Mouse (Mus musculus) layer of hippocampus, adult 9-11 months (tissue): ENCODE measurements at regions not wholly inside any gene's neighbourhood (a gene's known extent, or its start where the extent isn't known, plus 50 kb on each side); places are given as distances from the start of the nearest gene placed in this dataset.
A peak's percentile ranks its signal among the peaks of the same experiment; 100 is the strongest.
"Not testable (repeated sequence)": the region's sequence is repeated elsewhere in the genome, so short reads cannot be mapped to it uniquely, and the experiment has no call there.

Source experiments
- DNase-seq: peaks from one replicate; pipeline ENCODE4 v3.0.0; 2022

DNA sequence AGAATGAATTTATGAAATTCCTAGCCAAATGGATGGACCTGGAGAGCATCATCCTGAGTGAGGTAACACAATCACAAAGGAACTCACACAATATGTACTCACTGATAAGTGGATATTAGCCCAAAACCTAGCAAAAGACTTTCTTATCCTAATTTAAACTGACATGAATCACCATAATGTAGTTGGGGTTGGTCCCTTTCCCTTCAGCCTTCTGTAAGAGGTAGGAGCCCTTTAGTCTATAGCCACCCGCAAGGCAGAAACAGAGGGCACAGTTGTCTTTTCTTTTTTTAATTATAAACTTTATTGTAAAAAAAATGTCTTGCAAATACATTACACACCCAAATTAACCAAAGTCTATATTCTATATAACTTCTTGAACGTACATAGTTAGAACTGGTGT lies 81.3 kb downstream of the Ogfrl1 start:
- not testable (repeated sequence) for DNase-seq

DNA sequence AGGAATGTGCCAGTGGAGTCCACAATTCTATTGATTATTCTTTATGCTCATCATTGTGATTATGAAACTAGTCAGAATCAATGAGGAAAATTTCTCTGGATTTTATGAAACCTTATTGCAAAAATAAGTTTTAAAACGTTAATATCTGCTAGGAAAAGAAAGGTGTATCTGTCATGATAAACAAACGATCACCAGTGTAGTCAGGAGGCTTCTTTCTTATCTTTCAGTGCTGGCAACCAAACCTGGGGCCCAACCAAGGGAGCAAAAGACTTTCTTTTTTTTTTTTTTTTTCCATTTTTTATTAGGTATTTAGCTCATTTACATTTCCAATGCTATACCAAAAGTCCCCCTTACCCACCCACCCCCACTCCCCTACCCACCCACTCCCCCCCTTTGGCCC lies 82.7 kb downstream of the Ogfrl1 start:
- DNase-seq, result not testable (repeated sequence)

DNA sequence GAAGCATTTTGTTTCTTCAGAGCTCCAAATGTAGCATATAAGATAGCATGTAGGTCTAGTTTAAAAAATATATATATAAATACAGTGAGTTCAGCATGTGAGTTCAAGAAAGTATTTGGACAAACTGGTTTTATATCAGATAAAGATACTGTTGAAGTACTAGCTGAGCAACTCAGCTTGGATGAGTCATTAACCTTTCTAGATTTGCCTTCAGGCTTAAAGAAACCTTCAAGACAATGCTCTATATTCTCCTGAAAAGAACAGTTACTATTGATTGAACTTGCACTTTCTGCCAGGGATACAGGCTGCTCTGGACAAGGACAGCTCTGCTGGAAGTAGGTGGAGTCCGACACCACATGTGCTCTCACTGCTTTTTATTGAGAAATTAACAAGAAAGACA lies 104.9 kb downstream of the Ogfrl1 start:
- DNase-seq, result no peak

DNA sequence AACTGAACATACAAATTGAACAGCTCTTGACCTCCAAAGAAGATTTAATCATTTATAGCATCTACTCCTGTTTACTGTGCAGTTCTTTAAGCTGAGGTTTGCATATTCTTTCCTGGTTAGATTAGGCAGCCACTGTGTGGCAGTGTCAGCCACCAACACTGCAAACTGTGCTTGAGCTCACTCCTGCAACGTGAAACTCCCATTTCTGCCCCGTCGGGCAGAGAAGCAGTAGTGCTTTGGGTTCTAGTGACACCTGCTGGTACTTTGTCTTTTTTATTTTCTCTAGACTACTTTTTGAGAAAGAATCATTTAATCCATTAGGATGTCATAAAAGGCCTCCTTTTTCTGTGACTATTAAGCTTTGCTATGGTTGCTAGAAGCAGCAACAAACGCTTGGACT lies 110.8 kb downstream of the Ogfrl1 start:
- peak; percentile 62 for DNase-seq

DNA sequence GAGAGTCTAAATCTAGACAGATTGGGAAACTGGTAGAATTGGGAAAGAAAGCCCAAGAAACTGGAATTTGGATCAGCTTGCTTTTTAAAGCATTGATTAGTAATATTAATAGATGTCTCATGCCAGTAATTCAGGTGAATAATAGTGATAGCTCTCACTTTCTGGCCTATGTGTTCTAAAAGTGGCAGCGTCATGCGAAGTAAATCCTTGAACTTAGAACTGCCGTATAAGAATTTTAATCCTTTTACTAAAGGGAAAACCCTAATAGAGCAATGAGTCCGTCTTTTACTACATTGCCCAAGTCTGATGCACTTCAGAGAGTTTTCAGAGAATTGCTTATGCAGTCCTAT lies 114.7 kb downstream of the Ogfrl1 start:
- DNase-seq, result no peak

DNA sequence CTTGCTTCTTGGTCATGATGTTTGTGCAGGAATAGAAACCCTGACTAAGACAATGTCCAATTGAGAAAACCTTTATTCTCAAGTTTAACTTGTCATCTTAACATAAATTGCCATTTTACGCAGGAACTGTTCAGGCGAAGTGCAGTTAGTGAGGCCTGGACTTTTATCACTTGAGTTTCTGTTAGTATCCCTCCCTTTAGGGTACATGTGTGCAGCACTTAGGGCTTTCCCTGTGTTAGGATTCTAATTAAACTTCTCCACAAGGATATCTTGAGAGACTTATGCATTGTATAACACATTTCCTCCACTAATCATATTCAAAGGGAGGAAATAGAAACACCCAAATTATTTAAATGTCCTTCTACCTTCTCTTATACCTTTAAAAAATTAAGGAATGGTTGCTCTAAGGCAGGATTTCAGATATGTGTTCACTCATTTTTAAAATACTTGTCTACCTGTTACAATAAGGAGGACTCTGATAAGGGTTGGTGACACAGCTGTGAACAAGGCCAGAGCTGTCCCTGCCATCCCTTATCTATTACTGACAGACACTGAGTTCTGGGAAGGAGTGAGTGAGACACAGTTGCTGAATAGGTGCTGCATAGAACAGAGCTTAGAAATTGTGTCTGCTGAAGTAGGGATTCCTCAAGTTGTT lies 115.2 kb downstream of the Ogfrl1 start:
- DNase-seq, result no peak

DNA sequence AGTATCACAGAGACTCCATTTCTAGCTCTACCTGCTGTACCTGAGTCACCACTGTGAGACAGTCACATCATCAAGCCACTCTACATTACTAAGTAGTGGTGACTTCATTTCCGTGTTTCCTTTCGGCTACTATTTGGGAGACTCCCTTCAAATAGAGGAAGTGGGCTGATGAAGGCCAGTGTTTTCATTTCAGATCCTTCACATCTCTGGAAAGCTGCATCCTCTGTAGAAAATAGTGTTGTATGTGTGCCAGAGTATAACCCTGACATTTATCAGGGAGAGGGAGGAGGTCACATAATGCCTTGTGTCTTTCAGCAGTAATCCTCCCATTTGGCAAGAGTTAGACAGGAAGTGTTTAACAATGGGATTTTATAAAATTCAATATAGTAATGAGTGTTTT lies 117.7 kb downstream of the Ogfrl1 start:
- DNase-seq, result no peak

DNA sequence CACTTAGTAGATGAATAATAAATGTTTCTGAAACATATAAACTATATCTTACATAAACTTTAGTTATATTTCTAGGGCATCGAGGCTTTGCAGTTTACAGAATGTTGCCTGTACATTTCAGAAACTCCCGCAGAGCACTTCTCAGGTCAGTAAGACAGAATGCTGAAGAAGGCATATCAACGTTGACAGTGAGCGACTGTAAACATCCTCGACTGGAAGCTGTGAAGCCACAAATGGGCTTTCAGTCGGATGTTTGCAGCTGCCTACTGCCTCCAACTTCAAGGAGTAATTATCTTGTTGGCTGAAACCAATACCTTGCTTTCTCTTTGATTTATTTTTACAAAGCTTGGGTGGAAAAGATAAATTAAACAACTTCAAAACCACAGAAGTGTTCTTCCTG lies 125.5 kb downstream of the Ogfrl1 start:
- no peak for DNase-seq

DNA sequence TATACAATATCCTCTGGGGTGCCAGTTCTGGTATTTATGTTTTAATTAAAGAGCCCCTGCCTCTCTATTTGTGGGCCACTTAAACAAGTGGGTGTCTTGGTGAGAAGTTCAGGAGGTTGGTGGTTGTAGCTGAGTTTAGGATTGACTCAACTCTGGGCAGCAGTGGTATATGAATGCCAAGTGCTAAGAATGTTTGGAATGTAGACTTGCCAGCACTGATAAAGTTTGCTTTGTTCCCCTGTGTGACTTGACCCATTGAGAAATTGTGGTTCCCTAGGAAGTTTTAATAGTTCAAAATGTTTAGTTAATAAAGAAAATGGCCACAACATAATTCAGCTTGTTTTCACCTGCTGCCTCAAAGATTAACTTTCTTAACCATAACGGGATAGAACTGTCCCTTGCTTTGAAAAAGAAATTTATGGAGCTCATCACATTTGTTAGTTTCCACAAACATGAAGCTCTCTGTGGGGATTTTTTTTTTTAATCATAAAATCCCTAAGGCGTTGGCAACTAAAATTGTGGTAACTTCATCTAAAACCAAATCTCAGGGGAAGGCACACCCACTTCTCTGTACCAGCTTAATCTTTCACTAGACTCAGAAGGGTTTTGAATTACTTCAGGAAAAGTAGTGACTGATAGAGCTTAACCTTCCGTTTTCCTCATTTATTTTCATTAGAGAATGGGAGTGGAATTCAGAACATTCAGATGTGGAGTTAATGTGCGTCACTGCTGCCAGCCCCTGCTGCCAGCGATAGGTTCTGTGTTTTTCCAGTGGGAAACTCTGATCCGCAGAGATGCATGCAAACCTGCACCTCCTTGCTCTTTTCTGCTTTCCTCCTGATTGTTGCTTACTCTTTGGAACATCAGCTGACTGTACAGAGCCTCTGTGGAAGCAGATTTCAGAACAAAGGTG lies 126.4 kb downstream of the Ogfrl1 start:
- no peak for DNase-seq

DNA sequence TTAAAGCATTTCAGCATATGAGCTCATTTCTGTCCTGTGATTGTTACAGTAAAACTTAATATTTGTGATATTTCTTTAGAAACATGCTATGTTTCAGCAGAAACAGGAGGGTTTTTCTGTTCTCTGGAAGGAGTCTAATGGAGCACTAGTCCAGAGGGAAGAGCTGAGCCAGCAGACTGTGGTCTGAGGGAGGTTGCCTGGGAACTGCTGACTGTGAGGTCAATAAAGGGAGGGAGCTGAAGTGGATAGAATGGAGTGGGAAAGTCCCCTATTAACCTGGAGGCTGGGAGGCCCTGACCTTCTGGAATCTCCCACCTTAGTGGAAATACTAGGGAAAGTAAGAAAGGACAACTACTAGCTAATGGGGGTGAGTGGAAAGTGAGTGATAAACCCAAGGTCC lies 129.5 kb downstream of the Ogfrl1 start:
- no peak for DNase-seq

DNA sequence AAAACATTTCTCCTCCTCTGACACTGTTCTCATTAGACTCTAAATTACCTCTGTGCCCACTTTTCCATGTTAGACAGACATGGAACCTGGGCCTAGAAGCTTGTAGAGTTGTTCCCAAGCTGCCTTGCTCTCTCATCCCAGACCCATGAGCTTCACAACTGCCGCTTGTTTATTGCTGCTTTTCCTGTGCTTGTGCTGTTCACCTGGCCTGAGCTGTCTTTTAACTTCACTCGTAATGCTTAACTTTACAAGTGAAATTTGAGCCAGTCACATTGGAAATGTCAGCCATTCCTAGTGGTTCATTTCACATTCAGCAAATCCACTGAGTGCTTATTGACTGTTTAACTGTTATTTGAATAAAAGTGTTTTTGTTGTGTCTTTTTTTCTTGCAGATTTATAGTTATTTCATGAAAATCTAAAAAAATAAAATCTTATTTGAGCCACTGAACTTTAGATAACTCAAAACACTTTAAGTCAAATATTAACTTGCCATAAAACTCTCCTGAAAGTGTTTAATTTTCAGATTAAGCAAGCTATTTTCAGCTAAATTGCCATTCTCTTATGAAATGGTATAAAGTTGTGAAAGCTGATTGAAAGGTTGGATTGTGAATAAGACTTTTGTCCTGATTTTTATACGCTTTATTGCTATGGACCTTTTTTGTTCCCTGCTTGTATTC lies 131.9 kb downstream of the Ogfrl1 start:
- DNase-seq, result no peak

DNA sequence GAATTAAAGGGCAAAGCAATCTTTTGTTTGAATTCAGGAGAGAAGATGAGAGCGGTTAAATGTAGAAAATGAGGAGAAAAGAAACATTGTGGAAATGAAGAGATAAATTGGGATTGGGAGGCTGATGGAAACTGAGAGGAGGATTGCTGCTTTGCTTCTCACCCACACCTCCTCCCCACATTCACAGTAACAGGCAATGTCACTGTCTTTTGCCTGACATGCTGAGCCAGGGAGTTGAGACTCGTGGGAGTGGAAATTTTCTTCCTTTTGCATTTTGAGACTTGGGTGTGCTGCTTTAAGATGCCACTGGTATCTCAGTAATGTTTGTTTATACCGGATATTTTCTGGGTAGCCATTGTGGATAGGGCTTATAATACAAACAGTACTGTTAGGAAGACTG lies 133.3 kb downstream of the Ogfrl1 start:
- no peak for DNase-seq

DNA sequence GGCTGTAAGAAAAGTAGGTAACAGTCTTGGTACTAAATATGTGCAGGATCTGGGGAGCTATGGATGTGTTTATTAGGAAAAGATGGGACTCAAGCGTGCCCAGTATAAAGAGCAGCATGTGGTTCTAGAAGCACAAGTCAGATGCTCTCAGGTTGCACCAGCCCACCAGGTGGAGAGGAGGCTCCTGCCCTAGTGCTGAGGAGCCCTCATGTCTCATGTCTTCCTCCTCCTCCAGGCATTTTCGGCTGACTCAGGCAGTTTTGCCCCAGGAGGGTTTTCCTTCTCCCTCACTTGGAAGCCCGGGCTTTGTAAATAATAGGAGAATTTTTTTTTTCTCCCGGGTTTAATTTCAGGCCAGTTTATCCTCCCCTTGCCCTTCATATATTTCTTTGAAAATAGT lies 133.8 kb downstream of the Ogfrl1 start:
- no peak for DNase-seq

DNA sequence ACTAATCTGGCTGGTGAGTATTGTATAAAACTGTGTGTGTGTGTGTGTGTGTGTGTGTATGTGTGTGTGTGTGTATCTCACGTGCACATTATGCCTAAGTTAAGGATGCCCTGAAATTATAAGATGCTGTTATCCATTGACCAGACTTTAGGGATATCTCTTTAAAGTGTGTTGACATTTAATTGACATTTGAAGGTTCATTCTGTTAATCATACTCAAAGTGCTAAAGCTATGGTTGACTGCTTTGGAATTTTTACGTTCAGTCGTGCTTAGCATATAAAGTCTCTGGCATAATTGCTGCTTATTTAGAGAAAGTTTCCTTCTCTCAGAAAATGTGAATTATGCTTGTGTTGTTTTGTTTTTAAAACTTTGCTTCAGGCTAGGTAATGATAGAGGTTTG lies 135.9 kb downstream of the Ogfrl1 start:
- DNase-seq, result no peak

DNA sequence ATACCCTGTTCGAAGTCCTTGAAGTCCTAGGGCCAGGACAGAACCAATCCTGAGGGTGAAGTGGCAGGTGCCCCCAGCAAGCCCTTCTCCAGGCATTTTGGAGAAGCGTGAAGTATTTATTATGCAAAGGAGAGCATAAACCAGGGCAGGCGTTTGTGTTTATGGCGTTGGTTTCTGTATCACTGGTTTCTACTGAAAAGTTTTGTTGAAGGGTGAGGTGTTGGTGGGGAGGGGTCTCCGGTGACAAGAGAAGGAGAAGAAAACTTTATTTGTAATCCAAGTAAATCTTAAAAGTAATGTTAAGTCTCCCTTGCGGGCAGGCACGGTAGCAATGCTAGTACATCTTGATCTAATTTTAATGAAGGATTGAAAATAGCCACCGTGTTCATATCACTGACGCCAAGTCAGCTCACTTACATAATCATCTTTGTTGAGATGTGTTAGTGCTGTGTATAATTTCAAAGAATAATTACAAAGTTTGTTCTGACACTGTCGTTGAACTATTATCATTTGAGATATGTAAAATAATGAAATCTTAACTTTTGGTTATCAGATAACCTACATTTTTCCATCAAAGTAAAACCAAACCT lies 140.2 kb downstream of the Ogfrl1 start:
- DNase-seq, result no peak

DNA sequence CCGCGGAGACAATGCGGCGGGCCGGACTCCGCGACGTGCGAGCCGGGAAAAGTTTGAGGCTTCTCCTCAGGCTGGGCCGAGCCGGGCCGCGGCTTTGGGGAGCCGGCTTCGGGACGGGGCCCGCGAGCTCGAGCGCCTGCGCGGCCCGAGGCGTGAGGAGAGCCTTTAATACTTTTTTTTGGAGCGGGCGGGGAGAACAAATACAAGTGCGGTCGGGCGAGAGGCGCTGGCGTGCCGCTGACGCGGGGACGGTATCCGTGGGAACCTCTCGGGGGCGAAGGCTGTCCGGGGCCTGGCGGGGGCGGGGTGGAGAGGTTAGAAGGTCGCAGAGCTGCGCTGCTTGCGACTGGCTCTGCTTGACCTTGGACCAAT lies 141.0 kb downstream of the Ogfrl1 start:
- DNase-seq, result peak; percentile 63

DNA sequence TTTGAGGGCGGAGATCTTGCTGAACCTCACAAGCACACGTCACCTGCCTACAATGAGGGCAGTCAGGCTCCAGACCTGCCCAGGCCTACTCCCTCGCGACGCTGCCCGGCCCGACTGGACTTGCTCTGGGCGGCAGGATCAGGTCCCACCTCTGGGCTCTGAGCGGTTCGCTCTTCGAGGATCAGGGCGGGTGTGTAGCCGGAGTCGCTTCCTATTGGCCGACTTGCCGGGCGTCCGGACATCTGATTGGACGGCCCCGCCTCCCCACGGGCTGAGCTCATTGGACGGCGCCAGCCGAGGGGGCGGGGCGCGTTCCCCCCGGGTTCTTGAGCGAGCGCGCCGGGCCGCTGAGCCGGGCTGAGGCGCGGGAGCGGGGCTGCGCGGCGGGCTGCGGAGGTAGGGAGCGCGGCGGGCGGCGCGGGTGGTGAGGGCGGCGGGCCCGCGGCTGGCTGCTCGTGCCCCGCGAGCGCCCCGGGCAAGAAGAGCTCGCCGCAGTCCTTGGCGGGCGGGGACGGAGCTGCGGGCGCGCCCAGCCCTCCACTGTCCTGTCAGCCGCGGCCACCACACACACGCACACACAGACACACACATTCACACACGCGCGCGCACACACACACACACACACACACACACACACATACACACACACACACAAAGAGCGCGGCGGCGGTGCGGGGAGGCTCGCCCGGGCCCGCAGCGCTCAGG lies 141.5 kb downstream of the Ogfrl1 start:
- peak; percentile 97 for DNase-seq

DNA sequence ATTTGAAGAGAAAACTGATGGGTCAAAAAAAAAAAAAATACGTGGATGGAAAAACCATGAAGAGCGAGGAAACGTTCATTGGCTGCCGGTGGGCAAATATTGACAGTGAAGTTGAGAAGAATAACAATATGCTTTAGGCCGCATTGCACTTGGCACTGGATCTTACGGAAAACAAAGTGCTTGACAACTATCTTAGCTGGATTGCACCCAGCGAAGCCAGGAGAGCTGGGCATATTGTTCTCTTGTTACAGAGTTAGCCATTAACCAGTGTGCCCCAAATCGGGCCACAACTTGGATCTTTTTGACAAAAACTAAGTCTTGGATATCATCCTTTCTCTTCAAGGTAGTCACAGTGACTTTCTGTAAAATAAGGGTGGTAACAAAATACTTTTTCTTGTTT lies 143.3 kb downstream of the Ogfrl1 start:
- DNase-seq, result no peak

DNA sequence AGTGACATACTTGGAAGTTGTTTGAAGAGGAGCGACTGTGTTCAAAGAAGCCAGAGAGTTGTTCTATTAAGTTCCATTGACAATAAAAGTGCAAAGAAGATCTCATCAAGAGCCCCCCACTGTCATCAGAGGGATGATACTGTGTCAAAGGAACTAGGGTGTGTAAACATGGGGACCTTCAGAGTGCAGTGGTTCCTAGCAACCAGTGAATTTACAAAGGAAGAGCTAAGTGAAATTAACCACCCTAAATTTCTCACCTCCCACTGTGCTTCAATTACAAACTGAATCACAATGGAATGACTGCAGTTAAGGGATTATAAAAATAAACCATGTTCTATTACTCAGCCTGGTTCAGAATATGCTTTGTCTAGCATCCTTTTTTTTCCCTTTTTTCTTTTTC lies 129.5 kb upstream of the 4933415F23Rik start:
- DNase-seq, result no peak

DNA sequence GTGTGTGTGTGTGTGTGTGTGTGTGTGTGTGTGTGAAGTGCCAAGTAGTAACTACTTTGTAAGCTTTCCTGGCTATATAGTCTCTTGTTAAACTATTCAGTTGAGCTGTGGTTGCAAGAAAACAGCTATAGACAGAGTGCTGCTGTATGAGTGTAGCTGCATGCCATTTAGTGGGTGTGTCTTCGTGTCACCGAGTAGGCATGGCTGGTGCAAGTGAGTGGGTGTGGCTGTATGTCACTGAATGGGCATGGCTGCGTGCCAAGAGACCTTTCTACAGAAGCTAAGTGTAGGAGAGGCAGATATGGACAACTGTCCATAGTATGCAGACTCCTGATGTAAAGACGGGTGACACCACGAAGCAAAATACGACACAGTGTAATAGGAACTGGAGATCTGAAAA lies 126.4 kb upstream of the 4933415F23Rik start:
- no peak for DNase-seq

DNA sequence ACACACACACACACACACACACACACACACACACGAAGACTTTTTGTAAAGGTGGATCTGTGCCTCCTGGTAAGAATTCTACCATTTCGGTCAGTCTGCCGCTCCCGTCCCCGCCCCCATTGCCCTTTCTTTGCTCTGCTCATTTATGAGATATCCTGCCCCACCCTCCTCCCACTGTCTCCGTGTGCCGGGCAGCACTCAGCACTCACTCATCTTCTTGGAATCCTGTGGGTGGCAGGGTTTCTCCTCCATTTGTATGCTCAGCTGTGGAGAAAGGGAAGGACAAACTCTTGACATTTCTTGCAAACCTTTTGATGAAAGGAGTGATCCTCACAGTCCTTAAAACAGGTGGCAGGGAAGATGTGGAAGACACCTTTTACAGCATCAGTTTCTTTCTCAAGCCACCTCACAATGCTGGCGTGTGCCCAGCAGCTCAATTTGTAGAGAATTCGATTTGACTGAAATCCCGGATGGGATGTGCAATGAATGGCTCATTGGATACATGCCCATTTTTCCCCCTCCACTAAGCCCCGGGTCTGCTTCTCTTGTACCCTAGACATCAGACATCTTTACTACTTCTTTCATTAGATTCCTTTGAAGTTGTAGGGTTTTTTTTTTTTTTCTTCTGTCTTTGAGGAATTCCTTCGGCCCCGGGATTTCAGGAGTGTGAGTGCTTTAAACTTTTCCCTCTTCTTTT lies 112.6 kb upstream of the 4933415F23Rik start:
- DNase-seq, result peak; percentile 5

DNA sequence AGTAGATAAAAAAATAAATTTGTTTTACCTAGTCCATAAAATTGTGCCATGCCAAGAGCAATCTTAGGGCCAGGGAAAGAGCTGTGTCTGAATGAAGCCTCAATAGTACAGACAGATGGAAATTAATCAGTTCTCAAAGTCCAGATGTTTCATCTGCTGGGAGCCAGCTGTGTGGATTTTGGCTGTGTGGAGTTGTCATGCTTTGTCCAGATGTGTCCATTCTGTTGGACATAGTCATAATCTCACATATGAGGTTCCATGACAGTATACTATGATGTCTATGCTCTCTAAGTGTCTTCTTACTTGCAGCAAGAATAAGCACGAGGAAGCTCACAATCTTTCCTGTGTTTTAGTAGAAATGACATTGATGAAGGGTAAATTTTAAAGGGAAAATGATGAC lies 105.8 kb upstream of the 4933415F23Rik start:
- DNase-seq, result no peak
